Mouse (Mus musculus): ENCODE results near the gene Spice1. TPM values are rescaled to one million over a fixed set of nuclear protein-coding genes. Genes with fewer than 3 reads are reported as not detected.
A peak's percentile ranks its signal among the peaks of the same experiment; 100 is the strongest.

The Spice1 gene
- polyA plus RNA-seq, 1 experiment: 13.4 TPM

DNA sequence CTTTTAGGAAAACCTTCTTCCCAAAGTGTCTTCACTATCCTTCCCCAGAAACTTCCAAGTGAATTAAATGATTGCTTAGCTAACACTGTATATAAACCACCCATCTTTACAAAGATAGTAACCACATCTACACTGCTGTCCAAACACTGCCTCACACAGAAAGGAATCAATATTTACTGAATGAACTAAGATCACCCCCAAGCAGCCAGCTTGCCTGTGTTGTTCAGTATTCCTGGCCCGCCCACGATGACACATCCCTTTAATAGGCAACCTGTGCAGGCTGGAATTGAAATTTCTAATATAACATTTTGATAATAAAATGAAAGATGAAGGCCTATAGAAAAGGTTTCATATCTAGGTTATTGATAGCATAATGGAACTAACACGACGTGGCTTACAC lies 30.6 kb upstream of the Spice1 start:
- no peak overlapping the region for H3K4me3 ChIP-seq (ENCODE audit: control insufficient read depth, insufficient read depth, low read length)
- no peaks in the 10 kb centered on the region for H3K27me3 ChIP-seq (ENCODE audit: control insufficient read depth, insufficient read depth, low read length)
- peaks cover 6% of the 10 kb centered on the region for H3K4me1 ChIP-seq (replicated peaks; ENCODE audit: control insufficient read depth, insufficient read depth, low read length)
- 94% methylated on average over 4 of the region's 4 CpGs for WGBS
- DNase-seq: no peak
- H3K36me3 ChIP-seq (ENCODE audit: control insufficient read depth, insufficient read depth, low read length): no peaks in the 10 kb centered on the region
- no peak for TF ChIP-seq POLR2A (IDR thresholded peaks at IDR 0.05; ENCODE audit: control insufficient read depth, extremely low read depth, insufficient read depth, low read length, poor library complexity)
- no peak for TF ChIP-seq CTCF (IDR thresholded peaks at IDR 0.05; ENCODE audit: borderline replicate concordance, control insufficient read depth, extremely low read depth, insufficient read depth, low read length, poor library complexity)
- H3K27ac ChIP-seq (ENCODE audit: control insufficient read depth, insufficient read depth, low read length): no peak overlapping the region

DNA sequence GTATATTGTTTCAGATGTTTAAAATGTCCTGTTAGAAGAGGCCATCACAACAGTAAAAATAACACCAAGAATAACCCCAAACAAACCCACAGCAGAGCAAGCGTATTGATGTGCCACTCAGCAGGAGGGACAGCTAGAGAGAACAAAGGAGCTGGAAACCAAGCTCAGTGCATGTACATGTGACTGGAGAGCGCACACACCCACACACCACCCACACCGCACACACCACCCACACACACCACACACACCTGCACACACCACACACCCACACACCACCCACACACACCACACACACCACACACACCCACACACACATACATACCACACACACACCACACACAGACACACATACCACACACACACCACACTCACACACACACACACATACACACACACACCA lies 26.7 kb upstream of the Spice1 start:
- Histone ChIP-seq H3K36me3 (ENCODE audit: control insufficient read depth, insufficient read depth, low read length) (no peaks in the 10 kb centered on the region), H3K27me3 (ENCODE audit: control insufficient read depth, insufficient read depth, low read length) (no peaks in the 10 kb centered on the region), H3K4me1 (replicated peaks; ENCODE audit: control insufficient read depth, insufficient read depth, low read length) (peaks cover 6% of the 10 kb centered on the region), H3K4me3 (ENCODE audit: control insufficient read depth, insufficient read depth, low read length) (no peak overlapping the region), H3K27ac (ENCODE audit: control insufficient read depth, insufficient read depth, low read length) (no peak overlapping the region)
- WGBS: 30% methylated on average over 3 of the region's 3 CpGs
- DNase-seq: no peak
- TF ChIP-seq POLR2A (IDR thresholded peaks at IDR 0.05; ENCODE audit: control insufficient read depth, extremely low read depth, insufficient read depth, low read length, poor library complexity): no peak
- TF ChIP-seq CTCF (IDR thresholded peaks at IDR 0.05; ENCODE audit: borderline replicate concordance, control insufficient read depth, extremely low read depth, insufficient read depth, low read length, poor library complexity): no peak

DNA sequence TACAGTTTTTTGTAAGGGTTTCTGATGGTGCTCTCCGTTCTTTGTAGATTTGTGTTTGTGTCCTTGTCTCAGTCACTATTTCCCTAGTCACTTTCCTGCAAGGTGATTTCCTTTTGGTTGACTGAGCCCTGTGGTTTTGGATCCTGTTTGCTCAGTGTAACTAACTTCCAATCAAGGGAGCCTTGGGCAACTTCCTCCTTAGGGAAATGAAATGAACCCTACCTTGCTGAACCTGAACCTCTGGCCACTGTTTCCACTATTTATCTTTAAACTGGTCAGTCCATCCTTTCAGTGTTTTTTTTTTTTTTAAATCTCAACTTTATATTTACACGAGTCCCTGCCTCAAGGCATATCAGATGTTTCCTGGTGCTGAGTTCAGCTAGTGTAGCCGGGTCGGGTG lies 18.3 kb upstream of the Spice1 start:
- TF ChIP-seq POLR2A (IDR thresholded peaks at IDR 0.05; ENCODE audit: control insufficient read depth, extremely low read depth, insufficient read depth, low read length, poor library complexity) (no peak), CTCF (IDR thresholded peaks at IDR 0.05; ENCODE audit: borderline replicate concordance, control insufficient read depth, extremely low read depth, insufficient read depth, low read length, poor library complexity) (no peak)
- no peaks in the 10 kb centered on the region for H3K36me3 ChIP-seq (ENCODE audit: control insufficient read depth, insufficient read depth, low read length)
- no peaks in the 10 kb centered on the region for H3K27me3 ChIP-seq (ENCODE audit: control insufficient read depth, insufficient read depth, low read length)
- H3K4me1 ChIP-seq (replicated peaks; ENCODE audit: control insufficient read depth, insufficient read depth, low read length): peaks cover 4% of the 10 kb centered on the region
- 83% methylated on average over 4 of the region's 4 CpGs for WGBS
- no peak overlapping the region for H3K27ac ChIP-seq (ENCODE audit: control insufficient read depth, insufficient read depth, low read length)
- H3K4me3 ChIP-seq (ENCODE audit: control insufficient read depth, insufficient read depth, low read length): no peak overlapping the region
- DNase-seq: no peak

DNA sequence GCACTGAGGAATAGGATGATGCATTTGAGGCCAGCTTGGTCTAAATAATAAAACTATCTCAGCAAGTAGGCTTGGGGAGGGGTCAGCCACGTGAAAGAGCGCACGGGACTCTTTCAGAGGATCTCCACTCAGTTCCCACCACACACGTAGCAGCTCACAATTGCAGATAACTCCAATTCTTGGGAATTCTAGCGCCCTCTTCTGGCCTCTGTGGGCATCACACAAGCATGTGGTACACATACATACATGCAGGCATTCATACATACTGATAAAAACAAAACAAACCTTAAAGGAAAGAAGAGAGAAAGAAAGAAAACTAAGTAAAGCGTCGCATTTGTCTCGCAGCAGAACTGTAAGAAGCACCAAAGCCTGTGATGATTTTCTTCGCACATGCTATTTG lies 16.3 kb upstream of the Spice1 start:
- Histone ChIP-seq H3K27ac (ENCODE audit: control insufficient read depth, insufficient read depth, low read length) (no peak overlapping the region), H3K4me1 (replicated peaks; ENCODE audit: control insufficient read depth, insufficient read depth, low read length) (peaks cover 4% of the 10 kb centered on the region), H3K36me3 (ENCODE audit: control insufficient read depth, insufficient read depth, low read length) (no peaks in the 10 kb centered on the region), H3K4me3 (ENCODE audit: control insufficient read depth, insufficient read depth, low read length) (no peak overlapping the region), H3K27me3 (ENCODE audit: control insufficient read depth, insufficient read depth, low read length) (no peaks in the 10 kb centered on the region)
- no peak for TF ChIP-seq CTCF (IDR thresholded peaks at IDR 0.05; ENCODE audit: borderline replicate concordance, control insufficient read depth, extremely low read depth, insufficient read depth, low read length, poor library complexity)
- TF ChIP-seq POLR2A (IDR thresholded peaks at IDR 0.05; ENCODE audit: control insufficient read depth, extremely low read depth, insufficient read depth, low read length, poor library complexity): no peak
- WGBS: 91% methylated on average over 9 of the region's 9 CpGs
- DNase-seq: no peak

DNA sequence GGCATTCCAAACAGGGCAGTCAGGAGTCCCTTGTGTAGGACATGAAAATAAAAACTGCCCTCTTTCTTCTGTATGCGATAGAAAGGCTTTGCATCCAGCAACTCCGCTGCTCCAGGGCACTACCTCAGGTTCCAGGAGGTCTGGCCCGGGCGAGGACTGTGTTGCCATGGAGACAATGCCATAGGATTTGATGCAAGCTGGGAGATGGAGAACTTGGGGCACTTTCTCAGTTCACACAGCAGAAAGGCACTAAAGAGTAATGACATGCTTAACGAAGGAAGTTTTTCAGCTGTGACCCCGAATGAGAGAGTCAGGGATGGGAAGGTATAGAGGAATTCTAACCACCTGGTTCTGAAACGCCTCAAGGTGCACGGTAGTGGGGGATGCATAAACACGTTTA lies 15.8 kb upstream of the Spice1 start:
- Histone ChIP-seq H3K4me1 (replicated peaks; ENCODE audit: control insufficient read depth, insufficient read depth, low read length) (peaks cover 4% of the 10 kb centered on the region), H3K36me3 (ENCODE audit: control insufficient read depth, insufficient read depth, low read length) (no peaks in the 10 kb centered on the region), H3K4me3 (ENCODE audit: control insufficient read depth, insufficient read depth, low read length) (no peak overlapping the region), H3K27me3 (ENCODE audit: control insufficient read depth, insufficient read depth, low read length) (no peaks in the 10 kb centered on the region), H3K27ac (ENCODE audit: control insufficient read depth, insufficient read depth, low read length) (no peak overlapping the region)
- DNase-seq: no peak
- TF ChIP-seq CTCF (IDR thresholded peaks at IDR 0.05; ENCODE audit: borderline replicate concordance, control insufficient read depth, extremely low read depth, insufficient read depth, low read length, poor library complexity): no peak
- TF ChIP-seq POLR2A (IDR thresholded peaks at IDR 0.05; ENCODE audit: control insufficient read depth, extremely low read depth, insufficient read depth, low read length, poor library complexity): no peak
- WGBS: 83% methylated on average over 9 of the region's 9 CpGs

DNA sequence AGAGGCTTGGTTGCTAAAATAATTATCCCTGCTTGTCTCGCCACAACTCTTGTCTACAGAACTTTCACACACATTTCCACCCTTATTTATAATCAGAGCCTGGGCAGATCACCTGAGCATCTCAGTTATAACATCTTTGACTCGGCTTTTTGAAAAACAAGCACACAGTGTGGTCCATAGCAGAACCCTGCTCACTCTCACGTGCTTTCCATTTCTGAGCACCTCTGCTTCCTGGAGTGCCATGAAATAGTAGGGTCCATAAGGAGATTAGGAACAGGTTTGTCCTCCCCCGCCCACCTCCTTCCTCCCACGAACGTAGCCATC lies 15.3 kb upstream of the Spice1 start:
- no peaks in the 10 kb centered on the region for H3K36me3 ChIP-seq (ENCODE audit: control insufficient read depth, insufficient read depth, low read length)
- no peak for TF ChIP-seq POLR2A (IDR thresholded peaks at IDR 0.05; ENCODE audit: control insufficient read depth, extremely low read depth, insufficient read depth, low read length, poor library complexity)
- no peak for TF ChIP-seq CTCF (IDR thresholded peaks at IDR 0.05; ENCODE audit: borderline replicate concordance, control insufficient read depth, extremely low read depth, insufficient read depth, low read length, poor library complexity)
- no peaks in the 10 kb centered on the region for H3K27me3 ChIP-seq (ENCODE audit: control insufficient read depth, insufficient read depth, low read length)
- peak overlapping the region; percentile 62 for H3K4me3 ChIP-seq (ENCODE audit: control insufficient read depth, insufficient read depth, low read length)
- H3K4me1 ChIP-seq (replicated peaks; ENCODE audit: control insufficient read depth, insufficient read depth, low read length): peaks cover 4% of the 10 kb centered on the region
- H3K27ac ChIP-seq (ENCODE audit: control insufficient read depth, insufficient read depth, low read length): no peak overlapping the region
- DNase-seq: no peak
- 36% methylated on average over 6 of the region's 6 CpGs for WGBS

Measured in thymus, adult 2 months (tissue).